Mouse (Mus musculus) intestine, embryonic 14.5 days (tissue): ENCODE results near the gene Stx17. TPM values are rescaled to one million over a fixed set of nuclear protein-coding genes. Genes with fewer than 3 reads are reported as not detected.

Experiments
- ATAC-seq: fragments of 200-750 bp; cut with Nextera tagmentation; replicated peaks from 2 replicates; pipeline ENCODE4 v1.8.0; 2017; ENCODE audit warnings: low read depth, moderate number of reproducible peaks, moderate TSS enrichment, moderate library complexity; ENCODE audit not compliant: low FRiP score, low TSS enrichment
- DNase-seq: peaks from one replicate; pipeline ENCODE4 v3.0.0-alpha.2; 2018; ENCODE audit warnings: low spot score
- H3K27ac ChIP-seq: fragments of 300-500 bp; sonication (generic); 2 replicates; pipeline ENCODE4 v1.5.1; 2014; ENCODE audit warnings: low read depth, mild to moderate bottlenecking, control low read depth
- H3K27me3 ChIP-seq: fragments of 300-500 bp; sonication (generic); replicated peaks from 2 replicates; pipeline ENCODE4 v1.6.1; 2014; ENCODE audit warnings: low read length, control low read depth; ENCODE audit not compliant: control insufficient read depth, insufficient read depth
- H3K36me3 ChIP-seq: fragments of 300-500 bp; sonication (generic); 2 replicates; pipeline ENCODE4 v1.6.1; 2014; ENCODE audit warnings: low read length, control low read depth; ENCODE audit not compliant: control insufficient read depth, insufficient read depth
- H3K4me1 ChIP-seq: fragments of 300-500 bp; sonication (generic); replicated peaks from 2 replicates; pipeline ENCODE4 v1.6.1; 2014; ENCODE audit warnings: low read length, control low read depth, mixed read lengths; ENCODE audit not compliant: control insufficient read depth, insufficient read depth
- H3K4me2 ChIP-seq: fragments of 300-500 bp; sonication (generic); 2 replicates; pipeline ENCODE4 v1.6.1; 2014; ENCODE audit warnings: low read length
- H3K4me3 ChIP-seq: fragments of 300-500 bp; sonication (generic); 2 replicates; pipeline ENCODE4 v1.5.1; 2014; ENCODE audit warnings: low read depth, low read length, control low read depth, mixed read lengths
- H3K9ac ChIP-seq: fragments of 300-500 bp; sonication (generic); 2 replicates; pipeline ENCODE4 v1.6.1; 2014; ENCODE audit warnings: mild to moderate bottlenecking, low read length
- H3K9me3 ChIP-seq: fragments of 300-500 bp; sonication (generic); 2 replicates; pipeline ENCODE4 v1.6.1; 2016; ENCODE audit warnings: low read length, control low read depth; ENCODE audit not compliant: control insufficient read depth
- WGBS: fragments of 180-500 bp; shearing (Covaris S2); extraction: QIAGEN DNeasy Blood & Tissue Kit; methylation state at CpG from one replicate; pipeline ENCODE4 v1.1.7; 2014; 5-methylcytosine and 5-hydroxymethylcytosine counted together
- polyA plus RNA-seq: library from polyadenylated mRNA; unstranded; fragments of >200 nt; fragmentation: Nextera tagmentation; extraction: Ambion mirVana; gene quantifications from 2 replicates; pipeline ENCODE4 v1.2.1, GENCODE M21; 2014

Stx17 gene
- polyA plus RNA-seq: 26.8 and 29.0 TPM in 2 replicates

DNA sequence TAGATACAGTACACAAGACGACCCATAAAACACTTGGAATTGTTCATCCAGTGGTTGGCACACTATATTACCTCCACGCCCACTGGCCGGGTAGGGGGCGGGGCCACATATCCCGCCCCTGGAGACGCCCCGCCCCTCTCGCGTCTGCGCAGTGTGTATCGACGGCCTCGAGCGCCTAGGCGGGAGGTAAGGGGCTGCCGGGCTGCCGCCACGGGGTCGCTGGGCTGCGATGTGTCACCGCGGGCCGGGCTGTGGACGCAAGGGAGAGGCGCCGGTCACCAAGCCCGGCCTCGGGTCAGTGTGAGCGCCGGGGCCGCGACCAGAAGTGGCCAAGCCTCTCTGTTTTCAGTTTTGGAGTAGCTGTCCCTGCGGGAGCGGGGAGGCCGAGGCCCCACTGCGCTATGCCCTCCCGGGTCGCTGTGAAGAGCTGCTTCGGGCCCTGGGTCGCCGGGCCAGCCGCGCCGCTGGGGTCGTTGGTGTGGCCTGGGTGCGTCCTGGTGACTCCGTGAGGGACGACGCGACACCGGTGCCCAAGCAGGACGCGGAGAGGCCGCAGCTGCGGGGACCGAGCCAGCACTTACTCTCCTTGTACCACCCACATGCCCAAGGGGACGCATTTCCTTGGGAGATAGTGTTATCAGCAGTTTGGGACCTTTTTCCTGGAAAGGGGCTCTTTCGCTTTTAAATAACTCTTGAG, at the start of gene Stx17:
Gene Stx17, plus strand, starts transcription at position 143 of the 697 bp plus-strand sequence.
- ATAC-seq: peak; percentile 99
- Histone ChIP-seq H3K9ac (peak within 1 kb of the TSS; percentile 78), H3K4me2 (peak within 1 kb of the TSS; percentile 74), H3K27ac (no peak within 1 kb of the TSS), H3K9me3 (no peaks in the 10 kb centered on the region), H3K4me3 (peak within 1 kb of the TSS; percentile 69), H3K27me3 (no peaks in the 10 kb centered on the region), H3K36me3 (no peaks in the 10 kb centered on the region), H3K4me1 (no peaks in the 10 kb centered on the region; the same call in 1 of the 2 replicates)
- whole genome bisulfite sequencing: 2% methylated on average over 58 of the region's 58 CpGs
- peak; percentile 91 for DNase-seq

DNA sequence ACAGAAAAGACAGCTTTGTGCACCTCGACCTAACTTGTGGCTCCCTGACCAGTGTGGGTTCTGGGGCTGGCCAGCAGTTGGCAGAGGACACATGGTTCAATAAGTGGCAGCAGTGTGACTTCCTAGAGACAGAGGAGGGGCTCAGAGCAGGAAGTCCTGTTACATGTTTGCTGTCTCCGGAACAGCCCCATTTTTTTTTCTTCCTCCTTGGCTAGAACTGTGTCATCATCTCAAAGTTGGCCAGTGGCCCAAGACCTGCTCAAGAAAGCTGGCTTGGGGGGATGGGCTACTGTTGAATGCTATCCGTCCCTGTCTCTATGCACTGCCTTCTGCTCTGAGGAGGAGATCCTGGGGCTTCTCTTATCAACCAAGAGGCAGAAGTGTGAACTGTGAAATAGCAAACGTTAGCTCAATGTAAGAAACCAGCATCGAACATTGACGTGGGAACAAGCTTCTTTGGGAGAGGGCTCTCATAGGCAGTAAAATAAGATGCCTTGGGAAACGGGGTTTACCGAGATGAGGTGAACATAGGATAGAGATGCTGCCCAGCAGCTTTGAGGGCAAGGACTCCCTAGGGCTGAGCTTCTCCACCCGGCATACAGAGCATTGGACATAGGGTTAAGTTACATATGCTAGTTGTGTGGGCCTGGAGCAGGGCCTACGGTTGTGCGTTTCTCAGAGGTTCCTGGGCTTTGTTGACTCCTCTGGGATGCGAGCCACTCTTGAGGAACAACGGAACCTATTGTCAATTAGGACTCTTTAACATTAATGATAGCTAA, 47.8 kb upstream of the Stx17 start:
- Histone ChIP-seq H3K36me3 (no peaks in the 10 kb centered on the region), H3K4me2 (peak overlapping the region; percentile 5; the same call in 1 of the 2 replicates), H3K27ac (no peak overlapping the region), H3K9me3 (no peaks in the 10 kb centered on the region), H3K9ac (no peak overlapping the region), H3K4me3 (no peak overlapping the region), H3K4me1 (peaks cover 17% of the 10 kb centered on the region), H3K27me3 (no peaks in the 10 kb centered on the region)
- DNase-seq: peak; percentile 55
- WGBS: 49% methylated on average over 13 of the region's 13 CpGs
- ATAC-seq: no peak

DNA sequence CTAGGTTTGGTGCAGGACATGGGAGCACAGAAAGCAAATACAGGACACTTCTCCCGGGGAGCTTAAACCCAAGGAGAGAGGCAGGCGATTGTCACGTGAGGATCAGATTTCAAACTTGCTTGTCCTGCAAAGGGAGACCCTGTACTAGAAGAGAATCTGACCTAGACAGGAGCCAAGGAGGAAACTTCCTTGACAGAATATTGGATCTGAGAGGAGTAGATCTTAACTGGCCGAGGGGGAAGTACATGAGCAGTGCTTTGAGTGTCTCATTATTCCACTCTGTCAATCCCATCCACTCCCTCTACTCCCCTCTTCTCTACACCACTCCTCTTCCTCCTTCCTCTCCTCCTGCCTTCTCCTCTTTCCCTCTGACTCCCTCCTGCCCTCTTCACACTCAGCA, 46.5 kb upstream of the Stx17 start:
- Histone ChIP-seq H3K9me3 (no peaks in the 10 kb centered on the region), H3K27me3 (no peaks in the 10 kb centered on the region), H3K9ac (no peak overlapping the region), H3K27ac (no peak overlapping the region), H3K4me3 (no peak overlapping the region), H3K4me2 (peak overlapping the region; percentile 22; the same call in 1 of the 2 replicates), H3K36me3 (no peaks in the 10 kb centered on the region), H3K4me1 (peaks cover 17% of the 10 kb centered on the region)
- DNase-seq: no peak
- no peak for ATAC-seq
- 6% methylated on average over 4 of the region's 4 CpGs for WGBS

DNA sequence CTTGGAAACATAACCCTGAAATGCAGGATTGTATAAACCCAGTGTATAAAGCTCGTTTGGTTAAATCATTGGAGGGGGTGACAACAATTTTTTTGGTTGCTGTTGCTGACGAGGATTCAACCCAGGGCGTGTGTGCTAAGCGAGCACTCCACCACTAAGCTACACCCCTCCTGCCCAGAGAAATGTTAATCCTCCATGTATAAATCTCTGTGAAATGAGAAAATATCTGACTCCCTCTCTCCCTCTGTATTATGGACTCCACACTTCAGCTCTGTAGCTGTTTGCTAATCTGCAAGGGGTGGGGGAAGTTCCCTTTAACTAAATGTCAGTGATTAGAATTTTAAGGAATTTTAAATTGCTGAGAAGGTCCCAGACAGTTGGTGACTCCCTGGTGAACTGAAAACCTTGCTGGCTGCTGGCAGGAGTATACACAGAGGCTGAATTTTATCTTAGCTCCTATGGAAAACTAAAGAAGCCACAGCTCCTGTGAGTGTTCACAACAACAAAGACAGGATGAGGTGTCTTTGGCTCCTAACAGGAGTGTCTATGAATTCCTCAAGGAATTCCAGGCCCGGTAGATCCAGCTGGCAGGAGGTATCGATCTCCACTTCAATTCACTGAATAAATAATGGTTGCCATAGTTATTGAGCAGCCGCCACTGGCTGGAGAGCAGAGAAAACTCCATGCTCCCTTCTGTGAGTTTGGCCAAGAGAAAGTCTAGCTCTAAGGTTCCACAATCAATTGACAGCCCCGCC, 45.3 kb upstream of the Stx17 start:
- H3K4me1 ChIP-seq: peaks cover 17% of the 10 kb centered on the region
- no peaks in the 10 kb centered on the region for H3K9me3 ChIP-seq
- WGBS: 48% methylated on average over 8 of the region's 8 CpGs
- DNase-seq (no peak), ATAC-seq (no peak)
- H3K36me3 ChIP-seq: no peaks in the 10 kb centered on the region
- no peak overlapping the region for H3K9ac ChIP-seq
- no peak overlapping the region for H3K27ac ChIP-seq
- no peak overlapping the region for H3K4me3 ChIP-seq
- no peaks in the 10 kb centered on the region for H3K27me3 ChIP-seq
- H3K4me2 ChIP-seq: no peak overlapping the region

DNA sequence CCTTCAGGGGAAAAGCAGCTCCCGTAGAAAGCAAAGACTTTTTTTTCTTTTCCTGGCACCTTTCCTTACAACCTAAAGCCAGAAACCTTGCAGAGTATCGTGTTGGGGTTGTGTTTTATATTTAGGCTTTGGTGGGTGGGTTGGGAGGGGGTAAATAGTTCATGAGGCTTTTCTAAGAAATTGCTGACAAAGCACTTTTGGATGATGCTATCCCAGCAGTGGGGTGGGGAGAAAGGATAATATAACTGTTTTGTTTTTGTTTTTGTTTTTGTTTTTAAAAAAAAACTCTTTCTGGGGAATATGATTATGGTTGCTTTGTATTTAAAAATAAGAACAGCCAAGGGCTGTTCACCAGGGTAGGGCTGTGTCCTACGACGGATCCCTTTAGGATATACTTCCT, 41.3 kb upstream of the Stx17 start:
- H3K27me3 ChIP-seq: no peaks in the 10 kb centered on the region
- no peak overlapping the region for H3K9ac ChIP-seq
- no peak overlapping the region for H3K4me2 ChIP-seq
- H3K36me3 ChIP-seq: no peaks in the 10 kb centered on the region
- H3K9me3 ChIP-seq: no peaks in the 10 kb centered on the region
- peaks cover 4% of the 10 kb centered on the region; the same call in 1 of the 2 replicates for H3K4me1 ChIP-seq
- ATAC-seq (no peak), DNase-seq (no peak)
- H3K4me3 ChIP-seq: no peak overlapping the region
- 92% methylated on average over 4 of the region's 4 CpGs for WGBS
- no peak overlapping the region for H3K27ac ChIP-seq

DNA sequence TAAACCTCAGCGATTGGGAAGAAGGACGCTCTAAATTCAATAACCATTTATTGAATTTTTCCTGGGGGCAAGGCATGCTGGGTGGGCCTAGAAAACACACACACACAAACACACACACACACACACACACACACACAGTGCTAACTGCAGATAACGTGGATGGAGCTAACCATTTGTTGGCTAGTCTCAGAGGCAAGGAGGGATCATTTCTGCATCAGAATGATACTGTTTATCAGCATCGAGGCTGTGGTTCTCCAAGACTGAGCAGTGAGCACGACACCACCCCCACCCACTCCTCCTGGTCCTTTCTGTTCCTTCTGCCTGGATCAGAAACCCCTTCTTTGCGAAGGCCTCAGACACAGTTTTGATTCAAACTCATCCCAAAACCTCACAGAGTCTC, 38.1 kb upstream of the Stx17 start:
- no peaks in the 10 kb centered on the region for H3K4me1 ChIP-seq
- no peaks in the 10 kb centered on the region for H3K36me3 ChIP-seq
- WGBS: 69% methylated on average over 6 of the region's 6 CpGs
- H3K9me3 ChIP-seq: no peaks in the 10 kb centered on the region
- ATAC-seq (no peak), DNase-seq (no peak)
- H3K9ac ChIP-seq: no peak overlapping the region
- H3K4me3 ChIP-seq: no peak overlapping the region
- H3K4me2 ChIP-seq: no peak overlapping the region
- H3K27me3 ChIP-seq: no peaks in the 10 kb centered on the region
- H3K27ac ChIP-seq: no peak overlapping the region

DNA sequence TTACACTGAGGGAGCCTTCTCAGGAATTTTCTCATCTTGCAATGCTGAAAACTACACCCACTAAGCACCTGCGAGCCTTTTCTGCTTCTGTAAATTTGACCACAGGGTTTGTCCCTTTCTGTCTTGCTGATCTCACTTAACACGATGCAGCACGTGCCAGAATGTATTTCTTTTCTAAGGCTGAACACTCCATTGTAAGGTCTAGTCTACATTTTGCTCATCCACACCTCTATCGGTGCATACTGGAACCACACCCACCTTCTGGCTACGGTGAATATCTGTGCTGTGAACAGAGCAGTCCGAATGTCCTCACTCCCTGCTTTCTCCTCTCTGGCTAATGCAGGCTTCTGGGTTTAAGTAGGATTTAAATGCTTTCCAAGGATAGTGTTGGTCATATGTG, 37.2 kb upstream of the Stx17 start:
- ATAC-seq: no peak
- H3K4me3 ChIP-seq: no peak overlapping the region
- H3K4me2 ChIP-seq: no peak overlapping the region
- 85% methylated on average over 6 of the region's 6 CpGs for WGBS
- H3K9me3 ChIP-seq: no peaks in the 10 kb centered on the region
- H3K27ac ChIP-seq: no peak overlapping the region
- no peak overlapping the region for H3K9ac ChIP-seq
- H3K27me3 ChIP-seq: no peaks in the 10 kb centered on the region
- no peaks in the 10 kb centered on the region for H3K4me1 ChIP-seq
- no peak for DNase-seq
- no peaks in the 10 kb centered on the region for H3K36me3 ChIP-seq

DNA sequence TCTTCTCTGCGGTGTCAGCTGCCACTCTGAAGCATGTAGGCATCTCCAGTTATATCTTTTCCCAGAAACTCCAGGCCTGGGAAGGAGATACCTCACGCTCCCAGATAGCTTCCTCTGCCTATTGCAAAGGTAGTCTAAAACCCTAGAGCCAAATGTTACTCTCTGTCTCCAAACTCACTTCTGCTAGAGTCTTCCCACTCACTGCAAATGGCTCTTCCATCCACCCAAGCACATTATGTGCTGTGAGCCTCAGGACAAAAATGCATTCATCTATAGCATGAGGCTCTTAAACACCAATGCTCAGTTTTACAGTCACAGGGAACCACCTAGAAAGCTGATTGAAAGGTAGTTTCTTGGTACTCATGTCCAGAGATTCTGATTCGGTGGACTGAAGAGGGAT, 31.5 kb upstream of the Stx17 start:
- WGBS: 93% methylated on average over 3 of the region's 3 CpGs
- H3K4me3 ChIP-seq: no peak overlapping the region
- no peaks in the 10 kb centered on the region for H3K27me3 ChIP-seq
- H3K9ac ChIP-seq: no peak overlapping the region
- H3K36me3 ChIP-seq: no peaks in the 10 kb centered on the region
- no peak overlapping the region for H3K4me2 ChIP-seq
- DNase-seq (no peak), ATAC-seq (no peak)
- no peaks in the 10 kb centered on the region for H3K4me1 ChIP-seq
- H3K27ac ChIP-seq: no peak overlapping the region
- no peaks in the 10 kb centered on the region for H3K9me3 ChIP-seq
